Mouse (Mus musculus) CD4-positive, CD25-positive, alpha-beta regulatory T cell (primary cell): ENCODE results near the gene Svop. TPM values are rescaled to one million over a fixed set of nuclear protein-coding genes. Genes with fewer than 3 reads are reported as not detected.

ENCODE experiments used
- polyA plus RNA-seq: library from polyadenylated mRNA; unstranded; fragments of 100-300 nt; shearing (Covaris generic); gene quantifications from one replicate; pipeline ENCODE4 v1.2.1, GENCODE M21; 2017

Gene Svop
- polyA plus RNA-seq, result 0.28 TPM

GRCm38 (mm10) chr5:114091057-114091807 is at the start of gene Svop:
Gene Svop (minus strand): TSS chr5:114091570.

GRCm38 (mm10) chr5:114130211-114130605 is 38.8 kb upstream of the Svop start, which contains the start of gene Ung:
Gene Ung (plus strand): TSS chr5:114130386.

GRCm38 (mm10) chr5:114127374-114128349 is 36.3 kb upstream of the Svop start, which contains the start of gene Alkbh2:
Gene Alkbh2 (minus strand): TSS chr5:114128218.

GRCm38 (mm10) chr5:114065161-114065560 is 26.2 kb downstream of the Svop start, which contains the start of gene Usp30:
Gene Usp30 (plus strand): TSS chr5:114065461.

GRCm38 (mm10) chr5:114003542-114003941 is 87.8 kb downstream of the Svop start, which contains the start of gene Dao:
Gene Dao (plus strand): TSS chr5:114003703.

GRCm38 (mm10) chr5:113993487-113994465 is 97.6 kb downstream of the Svop start, which contains the start of gene Ssh1:
Gene Ssh1 (minus strand): TSS chr5:113993894.

Other genes with a start within 250 kb of the Svop start
- gene Coro1c, start 182.8 kb downstream of the Svop start, polyA plus RNA-seq, result 87.3 TPM
- gene Ssh1, start 97.7 kb downstream of the Svop start, polyA plus RNA-seq, result 49.6 TPM
- gene Dao, start 87.9 kb downstream of the Svop start, polyA plus RNA-seq, result 0.73 TPM
- 9.0 TPM for gene Usp30, start 26.1 kb downstream of the Svop start, polyA plus RNA-seq
- gene Alkbh2, start 36.6 kb upstream of the Svop start, polyA plus RNA-seq, result 13.3 TPM
- 4.0 TPM for gene Ung, start 38.8 kb upstream of the Svop start, polyA plus RNA-seq
- gene Acacb, start 55.0 kb upstream of the Svop start, polyA plus RNA-seq, result 0.25 TPM
- gene Foxn4, start 182.2 kb upstream of the Svop start, polyA plus RNA-seq, result not detected
- 2.7 TPM for gene Myo1h, start 197.6 kb upstream of the Svop start, polyA plus RNA-seq